31 mouse cellular contexts compared by ENCODE assay signal in the genomic region with DNA sequence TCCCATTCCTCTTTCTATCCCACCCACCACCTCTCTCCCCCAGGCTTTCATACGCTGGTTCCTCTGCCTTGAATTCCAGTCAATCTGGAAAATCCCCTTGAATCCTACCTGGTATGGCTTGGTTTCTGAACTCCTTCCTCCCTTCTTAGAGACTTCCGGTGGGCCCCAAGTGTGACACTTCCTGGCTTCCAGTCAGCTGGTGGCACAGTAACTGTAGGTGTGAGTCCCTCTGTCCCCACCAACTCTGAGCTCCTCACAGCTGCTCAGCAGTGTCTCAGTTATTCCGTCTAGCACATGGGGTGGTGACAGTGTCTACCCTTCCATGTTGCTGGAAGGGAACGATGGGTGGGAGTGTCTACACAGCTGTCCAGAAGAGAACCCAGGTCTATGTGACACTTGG. TPM values are rescaled to one million over a fixed set of nuclear protein-coding genes. Genes with fewer than 3 reads are reported as not detected.
DNase-seq lines count a peak whose midpoint lies in the region; ATAC-seq and TF ChIP-seq lines count a peak whose summit lies in the region.
"Had no signal": no experiment of that assay in that cellular context is flagged by ENCODE, and none has a peak within 500 bp of the region (broad histone marks: within the 10 kb centered on the region; RNA-seq: fewer than 3 reads in every experiment).

No protein-coding gene starts in this region.

- no peak for TF ChIP-seq POLR2A in thymus, adult 2 months (IDR thresholded peaks at IDR 0.05; ENCODE audit: control insufficient read depth, extremely low read depth, insufficient read depth, low read length, poor library complexity)
- TF ChIP-seq POLR2A in bone marrow macrophage, adult 2 months (IDR thresholded peaks at IDR 0.05; ENCODE audit: borderline replicate concordance, low read depth, low read length) = no peak

- 51% methylated on average over 4 of the region's 4 CpGs for WGBS in thymus, adult 2 months
- WGBS in hindbrain, embryonic 12.5 days = 93% methylated on average over 4 of the region's 4 CpGs

- DNase-seq in thymus, postnatal 10 days (ENCODE audit: low spot score in 2 of 2) = peak; percentile 24 to 26
- no peak for DNase-seq in thymus, adult 2 months
- DNase-seq in thymus, postnatal 14 days = peak; percentile 39
- no peak for DNase-seq in layer of hippocampus, adult 9-10 months (ENCODE audit: low spot score)
- DNase-seq: adrenal gland, adult 2 months; adrenal gland, postnatal 36 days; cerebellum, adult 8-10 months; cerebellum, postnatal 25 days; gastrocnemius, postnatal 10 days; heart, postnatal 14 days; kidney, adult 11 months; kidney, postnatal 25 days; layer of hippocampus, postnatal 36 days; liver, embryonic 13.5 days; lung, adult 18-20 months; lung, postnatal 4 days; right cerebral cortex, postnatal 4 days had no signal

- no peak overlapping the region for H3K4me3 ChIP-seq in thymus, adult 2 months (ENCODE audit: control insufficient read depth, insufficient read depth, low read length)
- no peak overlapping the region for H3K4me3 ChIP-seq in bone marrow macrophage, adult 2 months (ENCODE audit: insufficient read depth, low read length)
- H3K4me3 ChIP-seq in hindbrain, embryonic 12.5 days = no peak overlapping the region
- H3K4me3 ChIP-seq: embryonic facial prominence, embryonic 10.5 days; embryonic facial prominence, embryonic 15.5 days; forebrain, embryonic 13.5 days; hindbrain, embryonic 13.5 days; limb, embryonic 10.5 days; limb, embryonic 15.5 days; liver, embryonic 13.5 days; myocyte; neural tube, embryonic 13.5 days had no signal

- TF ChIP-seq CTCF in thymus, adult 2 months (IDR thresholded peaks at IDR 0.05; ENCODE audit: borderline replicate concordance, control insufficient read depth, extremely low read depth, insufficient read depth, low read length, poor library complexity) = no peak
- no peak for TF ChIP-seq CTCF in bone marrow macrophage, adult 2 months (IDR thresholded peaks at IDR 0.05; ENCODE audit: low read depth, low read length)

- H3K36me3 ChIP-seq in thymus, adult 2 months (ENCODE audit: control insufficient read depth, insufficient read depth, low read length) = no peaks in the 10 kb centered on the region
- H3K36me3 ChIP-seq in hindbrain, embryonic 12.5 days = no peaks in the 10 kb centered on the region
- H3K36me3 ChIP-seq: embryonic facial prominence, embryonic 10.5 days; embryonic facial prominence, embryonic 15.5 days; hindbrain, embryonic 13.5 days; limb, embryonic 10.5 days; limb, embryonic 15.5 days; liver, embryonic 13.5 days; neural tube, embryonic 13.5 days had no signal

- H3K27me3 ChIP-seq in thymus, adult 2 months (ENCODE audit: control insufficient read depth, insufficient read depth, low read length) = no peaks in the 10 kb centered on the region
- H3K27me3 ChIP-seq in hindbrain, embryonic 12.5 days = no peaks in the 10 kb centered on the region
- H3K27me3 ChIP-seq: embryonic facial prominence, embryonic 15.5 days; forebrain, embryonic 13.5 days; hindbrain, embryonic 13.5 days; limb, embryonic 15.5 days; liver, embryonic 13.5 days; neural tube, embryonic 13.5 days had no signal

- peaks cover 12% of the 10 kb centered on the region for H3K4me1 ChIP-seq in thymus, adult 2 months (replicated peaks; ENCODE audit: control insufficient read depth, insufficient read depth, low read length)
- H3K4me1 ChIP-seq in bone marrow macrophage, adult 2 months (ENCODE audit: control insufficient read depth, insufficient read depth, low read length) = peaks cover 45% of the 10 kb centered on the region
- no peaks in the 10 kb centered on the region for H3K4me1 ChIP-seq in hindbrain, embryonic 12.5 days
- H3K4me1 ChIP-seq: embryonic facial prominence, embryonic 10.5 days; embryonic facial prominence, embryonic 15.5 days; forebrain, embryonic 13.5 days; limb, embryonic 10.5 days; limb, embryonic 15.5 days had no signal

- no peak overlapping the region for H3K9ac ChIP-seq in hindbrain, embryonic 12.5 days
- H3K9ac ChIP-seq: embryonic facial prominence, embryonic 15.5 days; forebrain, embryonic 13.5 days; hindbrain, embryonic 13.5 days; limb, embryonic 15.5 days; liver, embryonic 13.5 days; neural tube, embryonic 13.5 days had no signal

- H3K9me3 ChIP-seq in hindbrain, embryonic 12.5 days (replicated peaks) = no peaks in the 10 kb centered on the region
- H3K9me3 ChIP-seq: embryonic facial prominence, embryonic 15.5 days; forebrain, embryonic 13.5 days; hindbrain, embryonic 13.5 days; limb, embryonic 10.5 days; limb, embryonic 15.5 days; liver, embryonic 13.5 days; neural tube, embryonic 13.5 days had no signal

- no peak for ATAC-seq in hindbrain, embryonic 12.5 days (ENCODE audit: low FRiP score)
- no peak for ATAC-seq in megakaryocyte progenitor cell, adult 5-6 weeks (replicated peaks; ENCODE audit: poor library complexity)
- ATAC-seq: forebrain, embryonic 13.5 days; lung, postnatal 0 days had no signal

- H3K27ac ChIP-seq in thymus, adult 2 months (ENCODE audit: control insufficient read depth, insufficient read depth, low read length) = no peak overlapping the region
- peak overlapping the region; percentile 81 for H3K27ac ChIP-seq in bone marrow macrophage, adult 2 months (ENCODE audit: insufficient read depth, low read depth, low read length)
- no peak overlapping the region for H3K27ac ChIP-seq in hindbrain, embryonic 12.5 days
- H3K27ac ChIP-seq: embryonic facial prominence, embryonic 10.5 days; embryonic facial prominence, embryonic 15.5 days; forebrain, embryonic 13.5 days; hindbrain, embryonic 13.5 days; limb, embryonic 10.5 days; limb, embryonic 15.5 days; liver, embryonic 13.5 days; stomach, postnatal 0 days had no signal

- H3K4me2 ChIP-seq in hindbrain, embryonic 12.5 days (replicated peaks) = no peak overlapping the region
- H3K4me2 ChIP-seq: embryonic facial prominence, embryonic 15.5 days; forebrain, embryonic 13.5 days; hindbrain, embryonic 13.5 days; limb, embryonic 15.5 days; liver, embryonic 13.5 days; midbrain, embryonic 11.5 days; neural tube, embryonic 13.5 days had no signal

RNA-seq across cellular contexts. Expression of a gene that starts 32.8 kb away (rescaled TPM):
- polyA plus RNA-seq in thymus, adult 2 months (2012; rRNA removed) = 12.4 and 17.2 TPM in 2 replicates
- 15.8 and 17.0 TPM in 2 replicates for polyA plus RNA-seq in bone marrow macrophage, adult 2 months (2012; ENCODE audit: insufficient read depth, insufficient read length, missing spikeins)
- polyA plus RNA-seq in hindbrain, embryonic 12.5 days (2016; fragmentation: Nextera tagmentation; extraction: Ambion mirVana) = 85.7 and 94.8 TPM in 2 replicates
- 15.0 and 18.2 TPM in 2 replicates for total RNA-seq in megakaryocyte progenitor cell, adult 5-6 weeks (2015)
- 4.4 and 5.0 TPM in 2 replicates for total RNA-seq in megakaryocyte progenitor cell, adult 5-6 weeks (2017)

Comparison
In these comparisons a context has a peak if more than half of its experiments do, and no peak if none do; other contexts are left out.
1. DNase-seq: peak in thymus, postnatal 10 days (2 of 2) and thymus, postnatal 14 days (single experiment); none in thymus, adult 2 months (single experiment) and layer of hippocampus, adult 9-10 months (single experiment).